Mouse (Mus musculus): ENCODE results near the gene Notum. TPM values are rescaled to one million over a fixed set of nuclear protein-coding genes. Genes with fewer than 3 reads are reported as not detected.
"Not testable (repeated sequence)": the region's sequence is repeated elsewhere in the genome, so short reads cannot be mapped to it uniquely, and the experiment has no call there.

Gene Notum
- total RNA-seq, 2 experiments from 2014 or later = 12.4 to 13.3 TPM

DNA sequence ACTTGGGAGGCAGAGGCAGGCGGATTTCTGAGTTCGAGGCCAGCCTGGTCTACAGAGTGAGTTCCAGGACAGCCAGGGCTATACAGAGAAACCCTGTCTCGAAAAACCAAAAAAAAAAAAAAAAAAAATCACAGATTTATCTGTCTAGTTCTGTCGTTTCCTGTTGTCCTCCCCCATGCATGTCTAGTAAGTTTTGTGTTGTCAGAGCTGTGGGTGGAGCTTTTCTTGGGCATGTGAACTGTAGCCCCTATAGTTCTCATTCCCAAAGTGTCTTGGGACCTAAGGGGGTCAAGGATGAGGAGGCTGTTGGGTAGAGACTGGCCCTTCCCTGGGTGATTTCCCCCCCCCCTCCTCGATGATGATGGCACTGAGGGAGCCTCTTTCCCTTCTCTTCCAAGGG is 14.9 kb upstream of the Notum start:
- not testable (repeated sequence) for DNase-seq

DNA sequence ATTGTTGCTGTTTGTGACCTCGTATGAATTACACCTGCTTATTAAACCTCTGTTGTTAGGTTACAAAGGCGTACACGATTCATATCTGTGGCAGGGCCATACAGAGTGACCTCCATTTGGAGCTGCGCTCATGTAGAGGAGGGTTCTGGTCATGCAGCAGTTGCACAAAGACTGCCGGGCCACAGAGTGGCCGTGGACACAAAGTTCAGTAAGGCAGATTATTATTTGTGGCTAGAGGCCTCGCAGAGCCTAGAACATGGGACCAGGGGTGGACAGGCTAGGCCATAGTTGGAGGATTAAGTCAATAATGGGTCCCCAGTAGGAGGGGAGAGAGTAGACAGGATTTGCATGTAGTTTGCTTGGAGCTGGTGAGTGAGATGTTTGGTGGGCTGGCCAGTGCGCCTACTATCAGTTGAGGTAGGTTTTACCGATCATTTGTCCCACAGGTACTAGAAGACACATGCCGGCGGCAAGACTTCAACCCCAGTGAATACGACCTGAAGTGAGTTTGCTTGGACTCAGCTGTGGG is 12.7 kb upstream of the Notum start:
- peak; percentile 37 for DNase-seq

DNA sequence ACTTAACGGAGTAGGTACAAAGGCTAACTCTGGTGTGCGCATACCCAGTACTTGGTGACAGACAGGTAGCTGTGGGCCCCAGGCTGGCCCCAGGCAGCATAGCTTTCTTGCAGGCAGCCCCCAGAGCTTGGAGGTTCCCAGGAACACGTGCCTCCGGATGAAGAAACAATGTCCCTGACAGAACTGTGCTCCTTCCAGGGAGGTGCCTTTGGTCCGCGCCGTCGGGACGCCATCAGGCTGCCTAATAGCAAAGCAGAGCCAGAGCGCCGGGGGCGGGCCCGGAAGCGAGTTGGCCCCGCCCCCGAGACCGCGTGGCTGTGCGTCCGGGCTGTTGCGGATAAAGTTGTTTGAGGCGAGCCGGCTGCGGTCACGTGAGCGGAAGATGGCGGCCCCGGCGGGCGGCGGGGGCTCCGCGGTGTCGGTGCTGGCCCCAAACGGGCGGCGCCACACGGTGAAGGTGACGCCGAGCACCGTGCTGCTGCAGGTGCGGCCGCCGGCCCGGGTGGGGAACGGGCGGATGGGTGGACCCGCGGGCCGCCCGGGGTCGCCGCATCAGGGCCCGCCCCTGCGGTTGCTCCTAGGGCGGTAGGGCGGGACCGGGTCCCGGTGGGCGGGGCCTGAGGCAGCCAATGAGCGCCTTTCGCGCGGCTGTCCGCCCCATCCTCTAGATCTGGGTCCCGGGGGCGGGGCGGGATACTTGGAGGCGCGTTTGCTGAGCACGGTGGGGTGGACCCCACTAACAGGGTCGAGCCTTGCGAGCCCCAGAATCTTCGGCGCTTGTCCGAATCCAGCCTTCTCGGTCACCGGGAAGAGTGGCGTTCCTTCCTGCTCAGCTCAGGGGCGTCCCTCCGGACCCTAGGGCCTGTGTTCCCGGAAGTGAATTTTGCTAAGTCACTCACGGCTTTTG is 12.0 kb upstream of the Notum start, which contains the start of gene Aspscr1:
Gene Aspscr1 (plus strand): TSS at position 287 of the 907 bp plus-strand sequence.
- peak; percentile 98 for DNase-seq

DNA sequence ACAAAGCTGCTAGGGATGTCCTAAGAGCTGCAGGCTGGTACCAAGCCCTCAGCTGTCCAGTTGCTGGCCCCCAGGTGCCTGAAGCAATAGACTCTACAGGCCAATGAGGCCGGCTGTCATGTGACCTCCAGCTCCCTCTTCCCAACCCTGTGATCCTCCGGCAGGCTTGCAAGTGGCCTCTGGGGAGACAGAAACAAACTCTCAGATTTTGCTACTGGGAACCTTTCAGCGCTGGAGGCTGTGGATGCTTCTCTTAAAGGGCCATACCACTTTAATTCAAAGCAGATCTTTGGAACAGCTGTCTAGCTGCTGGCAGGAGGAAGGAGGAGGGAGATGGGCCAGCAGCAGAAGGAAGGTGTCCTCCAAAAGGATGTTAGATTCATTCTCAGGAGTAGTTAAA is 5.6 kb upstream of the Notum start:
- no peak for DNase-seq

DNA sequence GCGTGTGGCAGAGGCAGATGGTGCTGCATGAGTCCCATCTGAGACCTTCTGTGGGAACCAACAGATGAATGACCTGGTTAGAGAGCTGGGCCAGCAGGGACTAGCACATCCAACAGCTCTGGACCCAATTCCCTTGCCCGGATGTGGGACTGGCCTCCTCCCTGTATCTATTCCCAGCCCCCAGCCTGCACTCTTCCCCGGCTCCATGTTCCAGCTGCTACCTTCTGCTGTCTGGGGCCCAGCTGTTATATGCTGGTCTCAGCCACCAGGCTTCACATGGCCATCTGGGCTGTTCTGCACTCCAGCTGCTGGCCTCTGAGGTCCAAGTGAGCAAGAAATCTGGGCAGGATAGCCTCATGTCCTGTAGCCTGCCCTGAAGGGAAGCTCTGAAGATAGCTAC is 4.4 kb upstream of the Notum start:
- DNase-seq = no peak

DNA sequence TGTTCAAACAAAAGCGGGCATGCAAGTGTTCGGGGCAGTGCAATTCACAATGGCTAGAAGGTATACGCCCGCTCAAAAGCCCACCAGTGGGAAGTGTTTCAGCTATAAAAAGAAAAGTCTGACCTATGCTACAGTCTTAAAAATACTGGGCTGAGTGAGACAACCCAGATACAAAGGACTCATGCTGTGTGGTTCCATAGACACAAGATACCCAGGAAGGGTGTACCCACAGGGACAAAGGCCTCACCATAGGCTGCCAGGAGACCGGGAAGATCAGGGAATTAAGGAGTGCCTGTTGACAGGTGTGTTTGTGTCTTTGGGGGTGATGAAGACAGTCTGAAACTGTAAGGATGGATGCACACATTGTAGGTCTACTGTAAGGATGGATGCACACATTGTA is 2.7 kb upstream of the Notum start:
- no peak for DNase-seq

DNA sequence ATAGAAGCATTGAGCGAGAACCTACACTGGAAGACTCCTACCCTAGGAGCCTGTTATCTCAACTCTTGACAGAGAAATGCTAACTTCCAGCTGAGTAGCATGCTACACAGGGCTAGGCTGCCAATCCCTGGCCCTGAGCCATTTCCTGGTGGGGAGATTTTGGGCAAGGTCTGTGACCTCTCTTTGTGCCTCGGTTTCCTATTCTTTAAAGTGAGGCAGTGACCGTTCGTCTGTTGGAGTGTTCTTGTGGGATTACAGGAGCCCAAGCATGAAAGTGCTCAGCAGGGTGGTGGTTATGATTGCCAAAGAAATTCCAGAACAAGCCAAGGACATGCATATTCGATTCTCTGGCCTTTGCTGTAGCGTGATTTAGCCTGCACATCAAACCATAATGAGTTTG is 1.8 kb upstream of the Notum start:
- DNase-seq = peak; percentile 36

DNA sequence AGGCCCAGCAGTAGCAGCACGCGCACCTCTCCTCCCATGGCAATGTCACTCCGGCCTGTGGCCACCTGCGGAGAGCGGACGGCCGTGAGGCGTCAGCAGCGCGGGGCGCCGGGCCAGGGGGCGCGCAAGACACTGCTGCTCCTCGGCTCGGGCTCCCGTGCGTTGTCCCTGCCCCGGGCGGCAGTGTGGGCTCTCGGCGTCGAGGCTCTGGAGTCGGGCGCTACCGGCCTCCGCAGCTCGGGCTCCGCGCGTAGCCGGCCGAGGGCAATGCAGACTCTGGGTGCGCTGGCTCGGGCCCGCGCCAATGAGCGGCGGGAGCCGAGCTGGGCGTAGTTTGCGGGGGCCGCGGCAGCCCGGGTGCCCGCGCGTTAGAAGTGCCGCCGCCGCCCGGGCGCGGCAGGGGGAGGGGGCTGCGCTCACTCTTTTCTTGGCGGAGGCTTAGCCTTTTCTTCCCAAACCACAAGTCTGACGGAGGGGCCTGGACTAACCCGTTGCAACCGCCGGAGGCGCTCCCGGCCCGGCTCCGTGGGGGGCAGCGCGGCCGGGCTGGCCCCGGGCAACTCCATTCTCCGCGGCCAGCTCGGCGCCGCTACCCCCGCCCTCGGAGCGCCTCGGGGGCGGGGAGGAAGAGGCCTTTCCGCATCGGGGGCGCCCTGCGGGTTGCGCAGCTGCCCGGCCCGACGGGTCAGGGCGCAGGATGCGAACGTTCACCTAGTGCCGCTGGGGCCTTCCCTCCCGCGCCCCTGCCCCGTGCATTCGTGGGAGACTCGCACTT is 487 bp downstream of the Notum start:
- peak; percentile 60 for DNase-seq

DNA sequence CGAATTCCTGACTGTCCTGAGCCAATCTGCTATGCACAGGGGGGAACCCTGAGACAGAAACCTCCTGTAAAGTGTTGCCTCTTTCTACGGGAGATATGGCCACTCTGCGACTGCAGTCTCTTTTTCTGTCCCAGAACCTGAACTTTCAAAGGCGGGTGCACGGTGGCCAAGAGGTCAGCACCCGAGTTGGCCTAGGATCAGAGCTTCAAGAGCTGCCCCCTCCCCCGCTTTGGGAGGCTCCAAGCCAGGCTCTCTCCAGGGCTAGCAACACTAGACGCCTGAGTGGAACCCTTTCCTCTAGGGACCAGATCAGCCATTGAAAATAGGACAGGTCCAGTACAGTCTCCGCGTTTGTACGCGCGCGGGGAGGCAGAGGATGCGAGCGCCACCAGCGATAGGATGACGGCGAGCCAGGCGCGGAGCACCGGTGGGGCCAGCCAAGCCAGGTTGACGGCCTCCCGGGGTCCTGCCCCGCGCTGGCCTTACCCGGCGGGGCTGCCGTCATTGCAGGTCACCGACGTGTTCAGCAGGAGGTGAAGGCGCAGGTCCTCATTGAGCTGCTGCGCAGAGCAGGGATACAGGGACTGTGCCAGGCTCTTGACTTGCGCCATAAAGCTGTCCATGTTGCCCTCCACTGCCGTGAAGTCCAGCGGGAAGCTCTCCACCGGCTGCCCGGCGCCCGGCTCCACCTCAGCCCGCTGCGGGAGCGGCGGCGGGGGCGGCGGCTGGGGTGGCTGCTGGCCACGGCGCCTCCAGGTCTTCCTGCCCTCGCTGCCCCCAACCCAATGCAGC is 1.3 kb downstream of the Notum start:
- DNase-seq = peak; percentile 53

DNA sequence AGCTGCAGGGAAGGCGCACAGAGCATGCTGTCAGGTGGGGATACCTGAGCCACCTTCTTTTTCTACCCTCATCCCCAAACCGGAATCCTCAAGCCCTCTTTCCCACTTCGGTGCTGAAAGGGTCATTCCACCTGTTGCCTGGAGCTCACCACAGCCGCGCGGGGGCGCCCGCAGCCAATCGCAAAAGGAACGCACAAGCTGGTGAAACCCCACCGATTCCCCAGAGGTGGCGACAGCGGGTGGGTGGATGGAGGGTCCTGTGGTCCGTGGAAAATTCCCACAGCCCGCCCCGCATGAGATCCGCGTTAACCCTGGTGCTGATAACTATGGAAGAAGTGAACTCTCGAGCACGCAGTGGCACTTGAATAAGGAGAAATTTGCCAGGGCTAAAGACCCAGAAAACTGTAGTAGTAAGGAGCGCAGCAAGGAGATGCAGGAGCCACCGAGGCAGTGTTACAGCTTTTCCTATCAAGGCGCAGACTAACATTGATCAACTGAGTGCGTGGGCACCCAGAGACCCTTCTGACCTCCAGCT is 2.0 kb downstream of the Notum start:
- peak; percentile 90 for DNase-seq

DNA sequence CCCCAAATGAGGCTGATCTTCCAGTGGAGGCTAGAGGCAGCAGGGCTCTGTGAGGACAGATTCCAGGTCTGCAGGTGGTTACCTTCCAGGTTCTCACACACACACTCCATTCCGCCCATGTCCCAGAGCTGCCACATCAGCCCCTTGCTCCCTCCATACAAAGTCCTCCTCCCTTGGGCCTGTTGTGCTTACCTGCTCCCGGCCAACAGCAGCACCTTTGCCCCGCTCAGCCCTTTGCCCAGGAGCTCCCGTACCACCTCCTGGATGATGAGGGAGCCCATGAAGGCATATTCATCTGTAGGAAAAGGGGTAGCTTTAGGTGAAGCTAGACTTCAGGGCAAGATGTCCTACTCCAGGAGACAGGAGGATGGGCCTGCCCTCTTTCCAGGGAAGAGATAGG is 3.7 kb downstream of the Notum start:
- no peak for DNase-seq

DNA sequence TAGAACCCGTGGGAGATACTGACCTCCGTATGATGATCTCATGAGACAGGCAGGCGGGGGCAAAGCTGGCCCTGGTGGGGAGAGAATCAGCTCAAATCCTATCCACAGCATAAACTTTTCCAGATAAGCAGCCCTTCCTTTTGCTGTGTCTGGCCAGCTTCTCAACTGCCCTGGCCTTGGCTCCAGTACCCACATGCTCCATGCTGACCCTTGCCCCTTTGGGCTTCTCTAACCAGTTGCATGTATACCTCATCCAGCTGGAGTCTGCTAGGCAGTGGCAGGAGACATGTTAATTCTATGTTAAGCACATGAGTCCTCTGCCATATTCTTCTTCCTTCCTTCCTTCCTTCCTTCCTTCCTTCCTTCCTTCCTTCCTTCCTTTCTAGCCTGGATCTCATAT is 6.2 kb downstream of the Notum start:
- DNase-seq = no peak

DNA sequence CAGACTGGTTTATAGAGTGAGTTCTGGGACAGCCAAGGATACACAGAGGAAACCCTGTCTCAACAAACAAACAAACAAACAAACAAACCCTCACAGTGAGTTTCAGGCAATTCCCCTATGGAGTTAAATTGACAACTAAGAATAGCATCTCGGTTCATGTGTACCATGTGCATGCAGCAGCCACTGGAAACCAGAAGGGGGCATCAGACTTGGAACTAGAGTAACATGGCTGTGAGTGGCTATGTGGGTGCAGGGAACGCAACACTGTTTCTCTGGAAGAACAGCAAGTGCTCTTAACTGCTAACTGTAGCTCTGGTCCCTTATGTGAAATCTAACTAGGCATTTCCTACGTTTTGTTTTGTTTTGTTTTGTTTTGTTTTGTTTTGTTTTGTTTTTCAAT is 9.1 kb downstream of the Notum start:
- no peak for DNase-seq

DNA sequence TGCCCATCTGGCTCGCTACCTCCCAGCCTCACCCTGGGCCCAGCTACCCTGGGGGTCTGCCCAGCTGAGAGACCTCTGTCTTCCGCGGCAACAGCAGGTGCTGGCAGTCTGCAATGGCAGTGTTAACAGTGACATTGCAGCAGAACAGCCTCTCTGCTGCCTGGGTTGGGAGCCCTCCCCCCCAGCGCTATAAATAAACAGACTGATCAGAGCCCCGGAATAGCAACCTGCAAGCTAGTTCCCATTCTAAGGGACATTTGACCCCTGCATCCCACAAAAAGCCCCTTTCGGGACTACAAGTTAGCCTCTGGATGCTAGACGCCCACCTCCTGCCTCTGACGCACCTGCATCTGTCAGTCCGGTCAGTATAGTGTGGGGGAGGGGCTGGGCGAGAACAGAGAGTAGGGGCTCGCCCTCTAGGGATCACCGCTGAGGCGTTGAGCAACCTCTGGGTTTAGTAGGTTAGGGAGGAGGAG is 12.9 kb downstream of the Notum start, which contains the start of gene Myadml2:
Gene Myadml2 (minus strand): TSS at position 158 of the 476 bp plus-strand sequence.
- peak; percentile 45 for DNase-seq

DNA sequence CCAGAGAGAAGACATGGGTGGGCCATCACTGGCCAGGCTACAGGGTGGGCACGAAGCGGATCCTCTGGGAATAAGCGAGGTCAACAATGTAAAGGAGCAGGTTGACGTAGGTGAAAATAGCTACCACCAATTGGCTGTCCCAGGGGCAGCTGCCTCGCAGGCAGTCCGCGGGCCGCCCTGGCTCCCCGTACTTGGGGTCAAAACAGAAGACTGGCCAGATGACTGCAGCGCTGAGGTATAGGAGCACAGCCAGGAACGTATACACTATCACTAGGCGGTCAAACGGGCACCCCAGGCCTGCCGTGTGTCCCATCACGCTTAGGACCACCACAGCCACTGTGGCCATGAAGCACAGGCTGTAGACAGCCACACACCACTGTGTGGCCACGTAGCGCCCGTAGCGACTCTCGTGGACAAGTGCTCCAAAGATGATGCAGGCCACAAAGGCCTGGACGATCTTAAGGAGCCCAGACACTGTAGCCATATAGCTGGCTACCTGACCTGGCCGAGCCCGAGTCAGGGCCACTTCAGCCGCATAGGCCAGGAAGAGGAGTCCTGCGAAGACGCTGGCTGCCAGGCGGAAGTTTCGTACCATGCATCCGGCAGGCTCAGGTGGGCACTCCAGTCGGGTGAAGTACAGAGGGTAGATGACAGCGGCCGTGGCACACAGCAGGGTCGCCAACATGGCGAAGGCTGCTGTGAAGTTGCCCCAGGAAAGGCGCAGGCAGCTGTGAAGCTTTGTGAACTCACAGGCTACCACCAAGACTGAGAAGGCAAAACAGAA is 13.7 kb downstream of the Notum start:
- no peak for DNase-seq

DNA sequence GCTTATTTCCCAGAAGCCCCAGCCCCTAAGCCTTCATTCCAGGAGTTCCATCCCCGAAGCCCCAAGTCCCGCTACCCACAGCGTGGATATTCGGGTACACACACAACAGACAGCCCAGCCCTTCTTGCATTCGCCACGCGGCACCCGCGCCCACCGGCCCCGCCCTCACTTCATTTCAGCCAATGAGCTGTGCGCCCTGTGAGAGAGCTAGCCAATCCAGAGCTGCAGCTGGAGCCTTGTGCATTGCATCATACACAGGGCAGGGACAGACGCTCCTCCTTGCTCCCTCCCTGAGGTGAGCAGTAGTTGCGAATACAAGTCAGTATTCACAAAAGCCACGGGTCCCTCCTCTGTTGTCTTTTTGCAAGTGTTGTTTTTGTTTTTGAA is 17.4 kb downstream of the Notum start, which contains the start of gene Pycr1:
Gene Pycr1 (minus strand): TSS at position 169 of the 387 bp plus-strand sequence.
- peak; percentile 96 for DNase-seq

DNA sequence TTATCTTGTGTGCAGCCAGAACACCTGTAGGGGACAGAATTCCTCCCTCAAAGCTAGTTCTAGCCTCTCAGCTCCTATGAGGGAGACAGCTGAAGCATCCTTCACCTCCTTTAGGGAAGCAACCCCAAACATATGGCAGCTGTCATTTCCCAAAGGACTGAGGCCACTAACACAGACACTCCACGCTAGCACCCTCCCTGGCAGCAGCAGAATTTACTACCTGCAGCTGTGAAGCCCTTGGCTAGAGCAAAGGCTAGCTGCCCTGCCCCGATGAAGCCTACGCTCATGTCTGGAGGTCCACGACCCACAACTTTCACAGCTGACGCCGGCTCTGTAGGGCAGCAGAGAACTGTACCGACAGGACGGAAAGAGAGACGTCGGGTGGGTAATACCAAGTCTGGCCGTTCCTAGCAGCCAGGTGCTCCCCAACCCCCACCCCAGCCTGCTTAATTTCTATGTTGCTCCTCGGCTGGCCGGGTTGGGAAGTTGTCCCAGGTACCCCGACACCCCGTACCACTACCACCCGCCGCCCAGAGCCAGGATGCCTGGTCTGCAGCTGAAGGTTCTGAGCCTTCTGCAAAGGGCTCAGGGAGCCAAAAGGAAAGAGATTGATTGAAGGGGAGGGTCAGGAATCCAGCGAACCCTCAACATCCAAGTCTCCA is 17.9 kb downstream of the Notum start:
- DNase-seq = peak; percentile 35

DNA sequence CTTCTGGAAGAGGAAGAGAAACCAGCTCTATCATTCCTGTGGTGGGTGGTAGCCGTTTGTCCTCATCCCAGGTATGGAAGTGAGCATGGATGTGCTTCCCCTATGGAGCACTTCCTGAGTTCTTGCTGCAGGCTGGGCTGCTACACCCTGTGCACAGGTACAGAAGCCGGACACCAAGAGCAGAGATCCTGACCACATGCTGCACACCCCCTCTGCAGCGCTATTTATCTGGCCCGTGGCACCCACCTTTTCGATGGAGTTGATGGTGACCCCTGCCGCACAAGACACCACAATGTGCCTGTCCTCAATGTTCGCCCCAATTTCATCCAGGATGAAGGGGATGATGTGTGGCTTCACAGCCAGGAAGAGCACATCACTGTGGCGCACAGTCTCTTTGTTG is 19.1 kb downstream of the Notum start:
- DNase-seq = no peak

DNA sequence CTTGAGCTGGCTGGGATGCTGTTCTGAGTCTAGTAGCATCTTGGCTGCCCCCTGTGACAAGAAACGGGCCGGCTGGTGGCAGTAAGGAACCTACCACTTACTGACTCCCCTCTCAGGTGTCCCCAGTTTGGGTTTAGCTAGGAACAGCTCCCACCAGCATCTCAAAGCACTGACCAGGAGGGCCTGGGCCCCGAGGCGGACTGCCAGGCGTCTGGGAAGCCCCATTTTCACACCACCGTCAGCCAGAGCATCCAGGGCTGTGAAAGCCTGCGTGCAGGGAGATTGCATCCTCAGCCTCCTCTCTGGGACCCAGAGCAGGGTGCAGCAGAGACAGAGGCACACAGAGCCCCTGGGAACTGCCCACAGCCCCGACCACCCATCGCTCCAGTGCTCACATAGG is 19.7 kb downstream of the Notum start:
- DNase-seq = no peak

DNA sequence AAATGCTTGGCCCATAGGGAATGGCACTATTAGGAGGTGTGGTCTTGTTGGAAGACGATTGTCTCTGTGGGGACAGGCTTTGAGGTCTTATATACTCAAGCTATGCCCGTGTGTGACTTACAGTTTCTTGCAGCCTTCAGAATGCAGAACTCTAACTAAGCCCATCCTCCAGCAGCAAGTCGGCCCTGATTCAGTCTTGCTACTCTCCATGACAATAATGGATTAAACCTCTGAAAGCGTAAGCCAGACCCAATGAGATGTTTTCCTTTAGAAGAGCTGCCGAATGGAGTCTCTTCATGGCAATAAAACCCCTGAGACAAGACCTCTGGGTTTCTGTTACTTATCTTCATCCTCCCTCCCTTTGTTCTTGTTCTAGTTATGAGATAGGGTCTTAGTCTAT is 26.2 kb downstream of the Notum start:
- no peak for DNase-seq

Measured in adrenal gland, postnatal 10 days (tissue).